Mouse (Mus musculus) liver, embryonic 11.5 days (tissue): ENCODE data around the gene Zfp513. TPM values are rescaled to one million over a fixed set of nuclear protein-coding genes. Genes with fewer than 3 reads are reported as not detected.
"Not testable (repeated sequence)": the region's sequence is repeated elsewhere in the genome, so short reads cannot be mapped to it uniquely, and the experiment has no call there.

Source experiments
- ATAC-seq: fragments of 200-750 bp; cut with Nextera tagmentation; replicated peaks from 2 replicates; pipeline ENCODE4 v1.8.0; 2017; ENCODE audit warnings: moderate number of reproducible peaks, mild to moderate bottlenecking, moderate TSS enrichment, moderate library complexity; ENCODE audit not compliant: low FRiP score
- DNase-seq: peaks from one replicate; pipeline ENCODE4 v3.0.0-alpha.2; 2017; ENCODE audit warnings: low spot score
- H3K27ac ChIP-seq: fragments of 300-500 bp; sonication (generic); 2 replicates; pipeline ENCODE4 v1.5.1; 2014; ENCODE audit warnings: mild to moderate bottlenecking, low read depth, low read length, control low read depth
- H3K27me3 ChIP-seq: fragments of 300-500 bp; sonication (generic); replicated peaks from 2 replicates; pipeline ENCODE4 v1.6.1; 2014; ENCODE audit warnings: low read length, mixed read lengths; ENCODE audit not compliant: control insufficient read depth, insufficient read depth
- H3K36me3 ChIP-seq: fragments of 300-500 bp; sonication (generic); 2 replicates; pipeline ENCODE4 v1.6.1; 2014; ENCODE audit warnings: mild to moderate bottlenecking, low read length, moderate library complexity, mixed read lengths; ENCODE audit not compliant: control insufficient read depth, insufficient read depth
- H3K4me1 ChIP-seq: fragments of 300-500 bp; sonication (generic); replicated peaks from 2 replicates; pipeline ENCODE4 v1.6.1; 2014; ENCODE audit warnings: low read length, mixed read lengths; ENCODE audit not compliant: control insufficient read depth, insufficient read depth
- H3K4me2 ChIP-seq: fragments of 300-500 bp; sonication (generic); 2 replicates; pipeline ENCODE4 v1.6.1; 2014; ENCODE audit warnings: mild to moderate bottlenecking, control low read depth, moderate library complexity
- H3K4me3 ChIP-seq: fragments of 300-500 bp; sonication (generic); 2 replicates; pipeline ENCODE4 v1.5.1; 2014; ENCODE audit warnings: low read depth, low read length, control low read depth
- H3K9ac ChIP-seq: fragments of 300-500 bp; sonication (generic); 2 replicates; pipeline ENCODE4 v1.6.1; 2014; ENCODE audit warnings: low read depth, low read length, control low read depth
- H3K9me3 ChIP-seq: fragments of 300-500 bp; sonication (generic); 2 replicates; pipeline ENCODE4 v1.6.1; 2016; ENCODE audit warnings: low read length, inconsistent platforms, mixed read lengths; ENCODE audit not compliant: control insufficient read depth
- WGBS: fragments of 180-500 bp; shearing (Covaris S2); extraction: QIAGEN DNeasy Blood & Tissue Kit; methylation state at CpG from one replicate; pipeline ENCODE4 v1.1.7; 2014; 5-methylcytosine and 5-hydroxymethylcytosine counted together
- polyA plus RNA-seq: library from polyadenylated mRNA; unstranded; fragments of >200 nt; fragmentation: Nextera tagmentation; extraction: Ambion mirVana; gene quantifications from 2 replicates; pipeline ENCODE4 v1.2.1, GENCODE M21; 2014

Zfp513 gene
- polyA plus RNA-seq, 1 experiment from 2014 or later = 6.2 TPM

GRCm38 (mm10) chr5:31221304-31221945 lies 19.3 kb upstream of the Zfp513 start:
- Histone ChIP-seq H3K4me3 (peak overlapping the region; percentile 93), H3K9me3 (no peaks in the 10 kb centered on the region), H3K9ac (peak overlapping the region; percentile 96), H3K36me3 (no peaks in the 10 kb centered on the region), H3K27ac (peak overlapping the region; percentile 92), H3K27me3 (no peaks in the 10 kb centered on the region), H3K4me2 (peak overlapping the region; percentile 91), H3K4me1 (peaks cover 9% of the 10 kb centered on the region)
- WGBS = 19% methylated on average over 11 of the region's 11 CpGs
- DNase-seq (no peak), ATAC-seq (peak; percentile 6; the same call in 1 of the 2 replicates)

GRCm38 (mm10) chr5:31220448-31221303 lies 18.6 kb upstream of the Zfp513 start, which contains the start of gene Ppm1g:
TSS of gene Ppm1g (minus strand) at chr5:31220687.
- no peaks in the 10 kb centered on the region for H3K9me3 ChIP-seq
- H3K9ac ChIP-seq = peak within 1 kb of the TSS; percentile 96
- no peaks in the 10 kb centered on the region for H3K27me3 ChIP-seq
- ATAC-seq (peak; percentile 94), DNase-seq (peak; percentile 99)
- WGBS = under 1% methylated on average over 68 of the region's 70 CpGs
- H3K4me1 ChIP-seq = peaks cover 9% of the 10 kb centered on the region
- peak within 1 kb of the TSS; percentile 92 for H3K27ac ChIP-seq
- peak within 1 kb of the TSS; percentile 93 for H3K4me3 ChIP-seq
- peak within 1 kb of the TSS; percentile 91 for H3K4me2 ChIP-seq
- no peaks in the 10 kb centered on the region for H3K36me3 ChIP-seq

- Histone ChIP-seq H3K4me1 (peaks cover 9% of the 10 kb centered on the region), H3K4me3 (peak overlapping the region; percentile 93), H3K27ac (peak overlapping the region; percentile 92), H3K4me2 (peak overlapping the region; percentile 91), H3K9ac (peak overlapping the region; percentile 96), H3K9me3 (no peaks in the 10 kb centered on the region), H3K27me3 (no peaks in the 10 kb centered on the region), H3K36me3 (no peaks in the 10 kb centered on the region)
- ATAC-seq (peak; percentile 52), DNase-seq (no peak)
- WGBS = under 1% methylated on average over 39 of the region's 40 CpGs
Measured at GRCm38 (mm10) chr5:31219911-31220447, 17.9 kb upstream of the Zfp513 start.

- no peaks in the 10 kb centered on the region for H3K9me3 ChIP-seq
- ATAC-seq = no peak
- peak overlapping the region; percentile 92 for H3K27ac ChIP-seq
- 1% methylated on average over 11 of the region's 11 CpGs for WGBS
- H3K9ac ChIP-seq = peak overlapping the region; percentile 96
- peak overlapping the region; percentile 93 for H3K4me3 ChIP-seq
- no peaks in the 10 kb centered on the region for H3K36me3 ChIP-seq
- H3K4me1 ChIP-seq = peaks cover 9% of the 10 kb centered on the region
- H3K4me2 ChIP-seq = peak overlapping the region; percentile 91
- no peak for DNase-seq
- H3K27me3 ChIP-seq = no peaks in the 10 kb centered on the region
Measured at GRCm38 (mm10) chr5:31219474-31219873, 17.4 kb upstream of the Zfp513 start.

GRCm38 (mm10) chr5:31219070-31219469 lies 17.0 kb upstream of the Zfp513 start:
- Histone ChIP-seq H3K4me3 (peak overlapping the region; percentile 93), H3K4me2 (peak overlapping the region; percentile 91), H3K36me3 (no peaks in the 10 kb centered on the region), H3K27me3 (no peaks in the 10 kb centered on the region), H3K4me1 (peaks cover 9% of the 10 kb centered on the region), H3K9ac (peak overlapping the region; percentile 55), H3K27ac (peak overlapping the region; percentile 92), H3K9me3 (no peaks in the 10 kb centered on the region)
- DNase-seq = no peak
- 5% methylated on average over 2 of the region's 2 CpGs for WGBS
- no peak for ATAC-seq

GRCm38 (mm10) chr5:31218294-31218693 lies 16.2 kb upstream of the Zfp513 start:
- 30% methylated on average over 7 of the region's 7 CpGs for WGBS
- Histone ChIP-seq H3K27ac (peak overlapping the region; percentile 92), H3K4me3 (peak overlapping the region; percentile 93), H3K4me1 (peaks cover 9% of the 10 kb centered on the region), H3K4me2 (peak overlapping the region; percentile 91), H3K27me3 (no peaks in the 10 kb centered on the region), H3K36me3 (no peaks in the 10 kb centered on the region), H3K9me3 (no peaks in the 10 kb centered on the region), H3K9ac (no peak overlapping the region)
- DNase-seq = no peak
- ATAC-seq = peak; percentile 54

- H3K4me1 ChIP-seq = not testable (repeated sequence)
Measured at GRCm38 (mm10) chr5:31216554-31216953, 14.5 kb upstream of the Zfp513 start.

GRCm38 (mm10) chr5:31204421-31204820 lies 2.3 kb upstream of the Zfp513 start:
- ATAC-seq = no peak
- DNase-seq = no peak
- Histone ChIP-seq H3K27me3 (no peaks in the 10 kb centered on the region), H3K36me3 (peaks cover 45% of the 10 kb centered on the region), H3K4me1 (peaks cover 20% of the 10 kb centered on the region), H3K4me3 (no peak overlapping the region), H3K9me3 (peaks cover 5% of the 10 kb centered on the region), H3K27ac (no peak overlapping the region), H3K9ac (no peak overlapping the region), H3K4me2 (no peak overlapping the region)
- 92% methylated on average over 6 of the region's 6 CpGs for WGBS

More at GRCm38 (mm10) chr5:31216554-31216953, 14.5 kb upstream of the Zfp513 start:
- H3K27me3 ChIP-seq, H3K27ac ChIP-seq, H3K4me2 ChIP-seq, DNase-seq, H3K4me3 ChIP-seq, H3K9ac ChIP-seq, ATAC-seq, H3K9me3 ChIP-seq, H3K36me3 ChIP-seq: not testable (repeated sequence)
- 74% methylated on average over 6 of the region's 6 CpGs for WGBS
